Mouse (Mus musculus) liver, embryonic 16.5 days (tissue): ENCODE results near the gene Smyd3. TPM values are rescaled to one million over a fixed set of nuclear protein-coding genes. Genes with fewer than 3 reads are reported as not detected.
A peak's percentile ranks its signal among the peaks of the same experiment; 100 is the strongest.

Experiments
- ATAC-seq: fragments of 200-750 bp; cut with Nextera tagmentation; 2 replicates; pipeline ENCODE4 v1.8.0; 2017; ENCODE audit warnings: low read depth, mild to moderate bottlenecking, moderate number of reproducible peaks, moderate library complexity
- H3K27ac ChIP-seq: fragments of 300-500 bp; sonication (generic); 2 replicates; pipeline ENCODE4 v1.5.1; 2014; ENCODE audit warnings: mild to moderate bottlenecking, low read length
- H3K27me3 ChIP-seq: fragments of 300-500 bp; sonication (generic); 2 replicates; pipeline ENCODE4 v1.6.1; 2014; ENCODE audit warnings: low read depth, low read length, mixed read lengths; ENCODE audit not compliant: control insufficient read depth, insufficient read depth
- H3K36me3 ChIP-seq: fragments of 300-500 bp; sonication (generic); 2 replicates; pipeline ENCODE4 v1.6.1; 2014; ENCODE audit warnings: mild to moderate bottlenecking; ENCODE audit not compliant: control insufficient read depth, insufficient read depth
- H3K4me1 ChIP-seq: fragments of 300-500 bp; sonication (generic); 2 replicates; pipeline ENCODE4 v1.6.1; 2014; ENCODE audit warnings: low read depth, low read length, mixed read lengths; ENCODE audit not compliant: control insufficient read depth
- H3K4me2 ChIP-seq: fragments of 300-500 bp; sonication (generic); 2 replicates; pipeline ENCODE4 v1.6.1; 2014; ENCODE audit warnings: low read depth, low read length, mixed read lengths
- H3K4me3 ChIP-seq: fragments of 300-500 bp; sonication (generic); 2 replicates; pipeline ENCODE4 v1.5.1; 2014; ENCODE audit warnings: low read depth, mild to moderate bottlenecking, low read length
- H3K9ac ChIP-seq: fragments of 300-500 bp; sonication (generic); 2 replicates; pipeline ENCODE4 v1.6.1; 2014; ENCODE audit warnings: low read depth, low read length
- H3K9me3 ChIP-seq: fragments of 300-500 bp; sonication (generic); replicated peaks from 2 replicates; pipeline ENCODE4 v1.6.1; 2016; ENCODE audit warnings: low read length; ENCODE audit not compliant: control insufficient read depth
- WGBS: fragments of 180-500 bp; shearing (Covaris S2); extraction: QIAGEN DNeasy Blood & Tissue Kit; methylation state at CpG from one replicate; pipeline ENCODE4 v1.1.7; 2014; ENCODE audit not compliant: insufficient replicate concordance; 5-methylcytosine and 5-hydroxymethylcytosine counted together
- polyA plus RNA-seq: library from polyadenylated mRNA; unstranded; fragments of >200 nt; fragmentation: Nextera tagmentation; extraction: Ambion mirVana; gene quantifications from 2 replicates; pipeline ENCODE4 v1.2.1, GENCODE M21; 2015

The Smyd3 gene
- polyA plus RNA-seq, 1 experiment from 2014 or later: 6.4 TPM

DNA sequence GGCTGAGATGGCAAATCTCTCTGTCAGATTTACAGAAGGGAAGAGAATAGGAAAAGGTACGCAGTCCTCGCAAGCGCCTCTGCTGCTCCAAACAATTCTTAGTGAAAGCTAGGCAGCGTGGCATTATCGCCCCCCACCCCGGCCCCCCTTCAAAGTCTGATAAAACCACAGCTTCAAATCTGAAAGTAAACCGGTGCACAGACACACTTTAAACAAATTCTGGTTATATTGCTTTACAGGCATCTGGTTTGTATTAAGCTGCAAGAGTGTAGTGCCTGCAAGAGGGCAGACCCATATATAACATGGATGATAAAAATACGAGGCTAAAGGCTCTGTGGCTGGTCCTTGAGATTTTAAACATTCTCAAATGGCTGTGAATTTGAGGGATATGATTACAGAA, 420.8 kb downstream of the Smyd3 start:
- Histone ChIP-seq H3K9me3 (no peaks in the 10 kb centered on the region), H3K36me3 (no peaks in the 10 kb centered on the region), H3K27me3 (no peaks in the 10 kb centered on the region), H3K4me2 (no peak overlapping the region), H3K4me1 (no peaks in the 10 kb centered on the region), H3K27ac (no peak overlapping the region), H3K4me3 (no peak overlapping the region), H3K9ac (no peak overlapping the region)
- no peak for ATAC-seq
- WGBS: 59% methylated on average over 8 of the region's 8 CpGs

DNA sequence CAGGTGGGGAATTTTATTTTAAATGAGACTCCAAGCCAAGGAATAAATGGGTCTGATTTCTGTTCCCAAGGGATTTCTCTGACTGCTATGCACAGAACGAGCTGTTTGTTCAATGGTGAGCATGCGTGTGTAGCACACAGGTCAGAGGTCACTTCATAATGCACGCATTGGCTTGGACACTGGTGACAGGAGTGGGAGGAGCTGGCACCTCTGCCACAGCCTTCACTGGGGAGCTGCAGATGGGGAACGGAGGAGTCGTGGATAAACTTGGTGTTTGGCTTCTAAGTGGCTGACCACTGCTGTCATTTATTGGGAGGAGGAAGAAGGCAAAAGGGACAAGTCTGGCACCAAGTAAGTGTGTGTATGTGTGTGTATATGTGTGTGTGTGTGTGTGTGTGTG, 421.5 kb downstream of the Smyd3 start:
- 46% methylated on average over 5 of the region's 5 CpGs for WGBS
- H3K9ac ChIP-seq: no peak overlapping the region
- H3K4me3 ChIP-seq: no peak overlapping the region
- H3K27ac ChIP-seq: no peak overlapping the region
- H3K36me3 ChIP-seq: no peaks in the 10 kb centered on the region
- no peaks in the 10 kb centered on the region for H3K27me3 ChIP-seq
- no peak for ATAC-seq
- no peaks in the 10 kb centered on the region for H3K9me3 ChIP-seq
- H3K4me2 ChIP-seq: no peak overlapping the region
- no peaks in the 10 kb centered on the region for H3K4me1 ChIP-seq

DNA sequence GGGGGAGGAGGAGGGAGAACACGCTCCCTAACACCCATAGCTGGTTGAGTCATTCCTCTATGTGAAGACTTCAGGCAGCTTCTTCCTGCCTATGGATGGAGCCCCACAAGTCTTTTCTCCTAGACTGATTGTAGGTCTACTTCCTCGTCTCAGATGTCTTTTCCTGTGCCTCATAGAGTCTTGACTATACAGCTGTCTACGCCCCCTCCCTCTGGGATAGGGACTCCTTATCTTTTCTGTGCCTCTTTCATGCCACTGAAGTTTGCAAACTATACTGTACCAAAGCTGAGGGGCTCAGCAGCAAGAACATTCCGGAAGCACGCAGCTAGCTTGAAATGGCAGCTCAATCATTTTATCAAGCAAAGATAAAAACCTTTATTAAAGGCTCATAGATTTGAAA, 428.7 kb downstream of the Smyd3 start:
- H3K27ac ChIP-seq: no peak overlapping the region
- H3K9me3 ChIP-seq: no peaks in the 10 kb centered on the region
- H3K4me1 ChIP-seq: no peaks in the 10 kb centered on the region
- no peaks in the 10 kb centered on the region for H3K27me3 ChIP-seq
- no peaks in the 10 kb centered on the region for H3K36me3 ChIP-seq
- H3K4me3 ChIP-seq: no peak overlapping the region
- no peak overlapping the region for H3K4me2 ChIP-seq
- H3K9ac ChIP-seq: no peak overlapping the region
- 0 out of 2 replicates have a peak, but pooled peaks have one; percentile 7 for ATAC-seq
- 27% methylated on average over 5 of the region's 5 CpGs for WGBS

DNA sequence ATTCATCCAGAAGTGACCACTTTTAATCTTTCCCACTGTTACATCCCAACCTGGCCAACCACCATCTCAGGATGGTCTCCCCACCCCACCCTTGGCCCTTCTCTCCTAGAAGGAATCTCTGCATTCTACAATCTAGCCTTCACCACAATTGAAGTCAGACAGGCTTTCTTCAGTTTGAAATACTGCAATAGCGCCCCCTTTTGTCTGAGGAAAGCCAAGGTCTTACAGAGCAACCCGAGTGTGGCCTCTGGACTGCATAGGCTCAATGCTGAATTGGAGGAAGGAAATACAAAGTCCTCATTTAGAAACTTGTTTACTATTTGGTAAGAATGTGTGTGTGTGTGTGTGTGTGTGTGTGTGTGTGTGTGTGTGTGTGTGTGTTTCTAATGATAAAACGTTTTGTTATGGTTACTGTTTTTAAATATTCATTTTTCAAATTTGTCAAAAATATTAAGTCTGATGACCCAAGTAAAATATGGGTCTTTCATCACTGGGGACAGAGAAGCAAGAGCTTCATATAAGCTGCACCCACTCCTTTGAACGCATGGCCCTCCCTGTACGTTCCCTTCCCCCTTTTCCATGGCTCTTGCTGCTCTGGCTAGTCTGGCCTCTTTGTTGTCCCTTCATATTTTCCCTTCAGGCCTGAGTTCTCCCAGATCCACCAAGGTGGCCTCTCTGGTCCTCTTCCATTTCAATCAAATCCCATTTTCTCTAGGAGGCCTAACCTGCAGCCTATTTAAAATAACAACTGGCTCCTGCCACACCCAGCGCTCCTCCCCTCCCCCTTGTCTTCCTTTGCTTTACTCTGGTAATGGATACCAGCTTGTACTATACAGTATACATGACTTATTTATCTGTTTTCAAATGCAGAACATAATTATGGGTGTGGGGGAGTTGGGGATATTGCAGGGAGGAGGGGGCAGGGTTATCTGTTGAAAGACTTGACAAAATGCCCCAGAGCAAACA, 430.5 kb downstream of the Smyd3 start:
- Histone ChIP-seq H3K27ac (no peak overlapping the region), H3K4me1 (no peaks in the 10 kb centered on the region), H3K36me3 (no peaks in the 10 kb centered on the region), H3K27me3 (no peaks in the 10 kb centered on the region), H3K9ac (no peak overlapping the region), H3K4me2 (no peak overlapping the region), H3K9me3 (no peaks in the 10 kb centered on the region), H3K4me3 (no peak overlapping the region)
- no peak for ATAC-seq
- WGBS: 43% methylated on average over 6 of the region's 6 CpGs

DNA sequence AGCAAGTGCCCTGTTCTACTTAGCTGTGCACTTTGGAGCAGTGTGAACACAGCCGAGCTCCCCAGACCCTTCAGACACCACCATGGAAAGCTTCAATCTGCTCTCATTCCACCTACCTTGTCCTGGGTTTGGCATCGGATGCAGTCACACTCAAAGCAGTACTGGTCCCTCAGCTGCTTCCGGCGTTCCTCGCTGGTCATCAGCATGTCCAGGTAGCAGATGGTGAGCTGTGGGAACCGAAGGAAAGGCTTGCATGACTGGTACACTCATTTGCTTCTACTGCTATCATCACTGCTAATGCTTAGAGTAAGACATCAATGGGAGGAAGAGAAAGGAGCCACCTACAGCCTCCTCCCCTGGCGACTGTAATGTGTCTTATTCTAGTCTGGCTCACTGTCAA, 431.6 kb downstream of the Smyd3 start:
- no peaks in the 10 kb centered on the region for H3K4me1 ChIP-seq
- no peaks in the 10 kb centered on the region for H3K27me3 ChIP-seq
- WGBS: 80% methylated on average over 7 of the region's 7 CpGs
- no peak overlapping the region for H3K27ac ChIP-seq
- no peaks in the 10 kb centered on the region for H3K9me3 ChIP-seq
- H3K9ac ChIP-seq: no peak overlapping the region
- no peak overlapping the region for H3K4me3 ChIP-seq
- H3K36me3 ChIP-seq: no peaks in the 10 kb centered on the region
- no peak overlapping the region for H3K4me2 ChIP-seq
- no peak for ATAC-seq

DNA sequence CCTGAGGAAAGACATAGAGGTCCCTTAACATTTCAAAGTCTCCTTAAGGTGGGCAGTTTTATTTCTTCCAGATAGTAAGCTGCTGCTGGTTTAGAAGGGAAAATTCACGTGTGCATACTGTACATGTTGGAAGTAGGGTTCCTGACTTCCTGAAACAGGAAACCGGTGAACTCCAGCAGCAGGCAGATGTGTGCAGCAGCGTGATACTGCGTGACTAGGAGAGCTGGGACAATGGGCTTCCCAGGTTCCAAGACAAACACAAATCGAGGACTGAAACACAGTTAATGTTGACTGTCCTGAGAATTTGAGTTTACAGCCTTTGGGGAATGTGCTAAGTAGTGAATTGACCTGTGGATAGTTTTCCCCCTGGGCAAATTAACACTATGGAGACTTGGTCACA, 434.7 kb downstream of the Smyd3 start:
- WGBS: 41% methylated on average over 5 of the region's 5 CpGs
- Histone ChIP-seq H3K4me3 (no peak overlapping the region), H3K36me3 (no peaks in the 10 kb centered on the region), H3K9ac (no peak overlapping the region), H3K4me1 (no peaks in the 10 kb centered on the region), H3K9me3 (no peaks in the 10 kb centered on the region), H3K27me3 (no peaks in the 10 kb centered on the region), H3K4me2 (no peak overlapping the region), H3K27ac (no peak overlapping the region)
- no peak for ATAC-seq

DNA sequence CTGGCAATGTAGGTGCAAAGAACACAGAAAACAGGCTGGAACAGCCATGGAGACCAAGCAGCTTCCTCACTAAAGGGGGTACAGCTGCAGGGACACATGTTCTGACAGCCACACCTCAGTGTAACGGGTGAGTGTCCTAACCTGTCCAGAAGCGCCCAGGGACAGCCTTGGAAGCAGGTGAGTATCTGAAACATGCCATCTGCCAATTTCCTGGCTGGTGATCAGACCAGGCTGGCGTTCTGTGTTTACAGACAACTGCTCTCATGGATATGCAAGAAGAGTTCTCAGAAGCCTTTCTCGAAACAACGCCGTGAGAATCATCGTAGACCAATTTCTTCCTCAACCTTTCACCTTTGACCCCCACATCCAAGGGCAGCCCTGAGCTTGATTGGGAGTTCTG, 444.0 kb downstream of the Smyd3 start:
- no peak for ATAC-seq
- Histone ChIP-seq H3K36me3 (no peaks in the 10 kb centered on the region), H3K4me1 (no peaks in the 10 kb centered on the region), H3K4me2 (no peak overlapping the region), H3K27ac (no peak overlapping the region), H3K9ac (no peak overlapping the region), H3K9me3 (no peaks in the 10 kb centered on the region), H3K4me3 (no peak overlapping the region), H3K27me3 (no peaks in the 10 kb centered on the region)
- 70% methylated on average over 7 of the region's 7 CpGs for WGBS

DNA sequence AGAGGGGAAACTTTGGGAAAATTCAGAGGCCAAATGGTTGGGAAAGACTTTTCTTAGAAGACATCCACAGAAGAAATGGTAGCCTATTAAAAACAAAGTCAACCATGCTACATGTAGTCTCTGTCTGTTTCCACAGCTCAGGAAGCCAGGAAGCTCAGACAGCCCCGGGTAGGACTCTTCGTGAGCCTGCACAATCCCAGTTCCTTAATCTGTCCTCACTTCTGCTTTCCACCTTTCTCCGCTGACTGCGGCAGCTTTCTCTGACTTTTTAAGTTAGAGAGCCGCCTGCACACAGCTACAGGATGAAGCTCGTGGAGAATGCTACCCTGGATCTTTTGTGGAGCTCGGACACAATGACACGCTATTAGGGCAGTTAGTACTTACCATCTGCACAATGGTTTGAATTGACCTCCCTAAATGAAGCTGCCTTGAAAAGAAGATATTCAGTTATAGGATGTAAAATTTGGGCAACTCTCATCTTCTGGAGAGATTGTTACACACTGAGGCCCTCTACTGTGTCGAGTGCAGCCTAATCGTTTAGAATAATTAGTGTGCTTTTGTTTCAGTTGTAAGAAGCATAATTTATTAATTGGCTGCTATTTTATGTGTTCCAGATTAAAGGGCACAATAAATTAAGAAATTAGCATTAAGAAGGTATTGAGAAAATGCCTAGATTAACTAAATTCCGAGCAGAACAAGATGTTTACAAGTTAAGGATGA, 444.7 kb downstream of the Smyd3 start:
- no peaks in the 10 kb centered on the region for H3K4me1 ChIP-seq
- H3K9ac ChIP-seq: no peak overlapping the region
- no peak overlapping the region for H3K4me3 ChIP-seq
- H3K27me3 ChIP-seq: no peaks in the 10 kb centered on the region
- WGBS: 40% methylated on average over 11 of the region's 11 CpGs
- no peaks in the 10 kb centered on the region for H3K36me3 ChIP-seq
- ATAC-seq: no peak
- no peaks in the 10 kb centered on the region for H3K9me3 ChIP-seq
- H3K27ac ChIP-seq: no peak overlapping the region
- no peak overlapping the region for H3K4me2 ChIP-seq

DNA sequence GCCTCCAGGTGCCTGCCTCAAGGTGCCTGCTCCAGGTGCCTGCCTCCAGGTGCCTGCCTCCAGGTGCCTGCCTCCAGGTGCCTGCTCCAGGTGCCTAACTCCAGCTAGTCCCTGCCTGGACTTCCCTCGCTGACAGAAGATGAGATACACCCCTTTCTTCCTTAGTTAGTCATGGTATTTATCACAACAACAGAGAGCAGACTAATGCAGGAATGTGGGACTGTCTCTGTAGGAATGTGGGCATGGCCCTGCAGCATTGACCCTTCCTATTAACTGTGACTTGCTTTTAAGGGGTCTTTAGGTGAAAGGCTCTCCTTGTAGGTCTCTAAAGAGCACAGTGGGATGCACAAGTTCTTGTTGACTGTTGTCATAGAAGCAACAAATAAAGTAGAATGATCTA, 445.4 kb downstream of the Smyd3 start:
- Histone ChIP-seq H3K4me3 (no peak overlapping the region), H3K9ac (no peak overlapping the region), H3K4me1 (no peaks in the 10 kb centered on the region), H3K36me3 (no peaks in the 10 kb centered on the region), H3K27me3 (no peaks in the 10 kb centered on the region), H3K9me3 (no peaks in the 10 kb centered on the region), H3K27ac (no peak overlapping the region), H3K4me2 (no peak overlapping the region)
- ATAC-seq: no peak
- 31% methylated on average over 1 of the region's 1 CpGs for WGBS
